35 mouse cellular contexts compared by ENCODE assay signal in genomic region chr3:23298818-23299217, GRCm38 (mm10).
"Had no signal": no experiment of that assay in that cellular context is flagged by ENCODE, and none has a peak within 500 bp of the region (broad histone marks: within the 10 kb centered on the region; RNA-seq: fewer than 3 reads in every experiment).

No protein-coding gene starts in this region.

- H3K9me3 ChIP-seq: heart, embryonic 10.5 days; heart, embryonic 12.5 days; heart, embryonic 13.5 days; heart, embryonic 15.5 days; hindbrain, embryonic 10.5 days; hindbrain, embryonic 12.5 days; hindbrain, embryonic 13.5 days; hindbrain, embryonic 15.5 days; intestine, embryonic 15.5 days; kidney, embryonic 15.5 days had no signal

- H3K27ac ChIP-seq: heart, embryonic 10.5 days; heart, embryonic 13.5 days; heart, embryonic 15.5 days; hindbrain, embryonic 10.5 days; hindbrain, embryonic 12.5 days; hindbrain, embryonic 13.5 days; hindbrain, embryonic 15.5 days; hindbrain, postnatal 0 days; intestine, embryonic 15.5 days; kidney, embryonic 15.5 days; kidney, postnatal 0 days; layer of hippocampus, adult 2 months; left cerebral cortex, adult 2 months had no signal

- H3K4me3 ChIP-seq: heart, embryonic 10.5 days; heart, embryonic 12.5 days; heart, embryonic 13.5 days; heart, embryonic 15.5 days; hindbrain, embryonic 10.5 days; hindbrain, embryonic 12.5 days; hindbrain, embryonic 13.5 days; hindbrain, embryonic 15.5 days; intestine, embryonic 15.5 days; kidney, embryonic 15.5 days; layer of hippocampus, adult 2 months; left cerebral cortex, adult 2 months had no signal

- H3K36me3 ChIP-seq: heart, embryonic 10.5 days; heart, embryonic 12.5 days; heart, embryonic 13.5 days; heart, embryonic 15.5 days; hindbrain, embryonic 10.5 days; hindbrain, embryonic 12.5 days; hindbrain, embryonic 13.5 days; hindbrain, embryonic 15.5 days; intestine, embryonic 15.5 days; kidney, embryonic 15.5 days had no signal

- H3K9ac ChIP-seq: heart, embryonic 12.5 days; heart, embryonic 13.5 days; heart, embryonic 15.5 days; hindbrain, embryonic 12.5 days; hindbrain, embryonic 13.5 days; hindbrain, embryonic 15.5 days; intestine, embryonic 15.5 days; kidney, embryonic 15.5 days had no signal

- DNase-seq: heart, postnatal 10 days; heart, postnatal 14 days; heart, postnatal 36 days; heart, postnatal 4 days; kidney, adult 11 months; kidney, adult 18-20 months; kidney, adult 2 months; kidney, adult 8-10 months; kidney, adult 9 months; kidney, postnatal 10 days; kidney, postnatal 14 days; kidney, postnatal 25 days; kidney, postnatal 36 days; kidney, postnatal 4 days; layer of hippocampus, adult 9-11 months; layer of hippocampus, postnatal 36 days had no signal

- H3K27me3 ChIP-seq: heart, embryonic 12.5 days; heart, embryonic 13.5 days; heart, embryonic 15.5 days; hindbrain, embryonic 12.5 days; hindbrain, embryonic 13.5 days; hindbrain, embryonic 15.5 days; intestine, embryonic 15.5 days; kidney, embryonic 15.5 days had no signal

- H3K4me1 ChIP-seq: heart, embryonic 10.5 days; heart, embryonic 12.5 days; heart, embryonic 13.5 days; heart, embryonic 15.5 days; hindbrain, embryonic 10.5 days; hindbrain, embryonic 12.5 days; hindbrain, embryonic 13.5 days; hindbrain, embryonic 15.5 days; intestine, embryonic 15.5 days; kidney, embryonic 15.5 days had no signal

- ATAC-seq: hindbrain, embryonic 16.5 days; hindbrain, postnatal 0 days; inflammation-experienced regulatory T-cells, adult 6 months; intestine, embryonic 15.5 days; intestine, embryonic 16.5 days; intestine, postnatal 0 days had no signal

- H3K4me2 ChIP-seq: heart, embryonic 11.5 days; heart, embryonic 12.5 days; heart, embryonic 13.5 days; heart, embryonic 15.5 days; hindbrain, embryonic 12.5 days; hindbrain, embryonic 13.5 days; hindbrain, embryonic 15.5 days; intestine, embryonic 15.5 days; kidney, embryonic 15.5 days had no signal
